Mouse (Mus musculus): Measurements from ENCODE around the gene Nsd1.

Nsd1 gene

DNA sequence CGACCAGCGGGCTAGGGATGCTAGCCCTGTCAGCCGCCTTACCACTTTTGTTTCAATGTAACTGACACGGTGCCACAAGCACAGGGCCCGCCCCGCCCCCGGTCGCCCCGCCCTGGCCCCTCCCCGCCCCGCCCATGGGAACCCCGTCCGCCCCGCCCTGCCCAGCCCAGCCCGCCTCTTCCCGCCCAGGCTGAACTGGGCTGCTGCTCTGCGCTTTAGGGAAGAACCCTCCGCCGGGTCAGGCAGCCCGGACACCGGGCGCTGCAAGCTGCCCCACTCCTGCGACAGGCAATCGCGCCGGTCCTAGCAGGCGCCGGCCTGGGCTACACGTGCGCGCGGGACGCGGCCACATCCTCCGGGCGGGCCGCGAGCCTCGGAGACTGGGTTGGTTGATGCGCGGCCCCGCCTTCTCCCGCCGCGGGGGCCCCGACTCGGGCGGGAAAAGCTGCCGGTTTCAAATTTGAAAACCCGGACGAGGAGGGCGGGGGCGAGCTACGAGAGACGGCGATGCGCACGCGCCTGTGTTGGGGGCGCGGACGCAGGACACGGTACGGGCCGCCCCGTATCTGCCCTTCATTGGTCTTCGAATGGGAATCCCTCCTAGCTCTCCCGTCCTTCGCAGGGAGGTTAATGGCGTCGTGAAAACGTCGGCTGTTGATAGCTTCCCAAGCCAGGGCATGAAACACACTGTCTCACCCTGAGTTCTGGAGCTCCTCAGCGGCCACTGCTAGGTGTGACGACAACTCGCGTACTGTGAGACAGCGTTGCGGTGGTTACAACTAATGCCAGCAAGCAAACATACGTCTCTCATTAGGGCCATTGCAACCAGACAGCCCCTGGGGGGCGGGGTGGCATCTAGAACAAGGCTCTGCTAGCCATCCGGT is 120.3 kb downstream of the Nsd1 start, which contains the start of gene Mxd3:
Mxd3 (minus strand) TSS at position 141 of the 884 bp plus-strand sequence.
- peak; percentile 85 for DNase-seq (ENCODE audit: low spot score)

DNA sequence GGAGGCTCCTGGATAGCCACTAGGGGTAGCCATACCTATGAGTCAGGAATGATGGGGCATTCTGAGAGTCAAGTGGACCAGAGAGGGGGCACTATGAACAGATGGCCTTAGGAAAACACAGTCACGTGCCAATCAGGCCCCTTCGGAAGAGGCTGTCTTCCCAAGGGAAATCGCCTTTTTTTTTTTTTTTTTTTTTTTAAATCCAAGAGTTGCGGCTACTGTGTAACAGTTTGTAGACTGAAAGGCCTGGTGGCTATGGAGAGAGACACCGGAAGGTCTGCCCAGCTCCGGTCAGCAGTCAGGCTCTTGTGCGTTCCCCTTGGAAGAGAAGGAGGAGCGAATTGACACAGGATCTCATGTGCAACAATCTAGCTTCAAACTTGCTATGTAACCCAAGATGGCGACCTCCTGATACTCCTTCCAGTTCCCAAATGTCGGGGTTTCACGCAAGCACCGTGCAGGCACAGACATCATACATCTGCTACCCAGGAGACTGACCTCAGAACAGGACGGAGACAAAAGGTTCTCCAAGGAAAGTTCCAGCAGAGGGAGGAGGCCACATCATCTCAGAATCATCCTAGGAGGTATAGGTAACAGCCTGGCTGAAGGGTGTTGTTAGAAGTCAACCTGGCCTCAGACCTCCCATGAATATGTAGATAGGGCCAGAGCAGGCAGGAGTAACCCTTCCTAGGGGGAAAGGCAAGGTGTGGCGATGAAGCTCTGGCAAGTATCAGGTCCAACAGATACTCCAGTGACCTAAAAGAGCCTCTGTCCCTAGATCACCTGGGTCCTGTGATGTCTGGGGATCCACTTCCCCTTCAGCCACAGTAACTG is 121.2 kb downstream of the Nsd1 start:
- no peak for DNase-seq (ENCODE audit: low spot score)

DNA sequence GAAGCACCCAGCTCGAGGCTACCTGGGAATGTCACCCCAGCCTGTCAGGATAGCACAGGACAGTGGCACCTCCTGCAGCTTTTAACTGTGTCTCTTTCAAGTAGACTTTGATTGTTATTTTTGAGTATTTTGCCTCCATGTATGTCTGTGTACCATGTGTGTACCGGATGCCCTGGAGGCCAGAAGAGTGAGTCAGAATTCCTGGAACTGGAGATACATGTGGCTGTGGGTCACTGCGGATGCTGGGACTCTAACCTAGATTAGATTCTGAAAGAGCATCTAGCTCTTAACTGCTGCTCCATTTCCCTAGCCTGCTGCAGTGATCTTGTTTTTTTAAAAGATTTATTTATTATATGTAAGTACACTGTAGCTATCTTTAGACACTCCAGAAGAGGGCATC is 122.7 kb downstream of the Nsd1 start:
- no peak for DNase-seq (ENCODE audit: low spot score)

DNA sequence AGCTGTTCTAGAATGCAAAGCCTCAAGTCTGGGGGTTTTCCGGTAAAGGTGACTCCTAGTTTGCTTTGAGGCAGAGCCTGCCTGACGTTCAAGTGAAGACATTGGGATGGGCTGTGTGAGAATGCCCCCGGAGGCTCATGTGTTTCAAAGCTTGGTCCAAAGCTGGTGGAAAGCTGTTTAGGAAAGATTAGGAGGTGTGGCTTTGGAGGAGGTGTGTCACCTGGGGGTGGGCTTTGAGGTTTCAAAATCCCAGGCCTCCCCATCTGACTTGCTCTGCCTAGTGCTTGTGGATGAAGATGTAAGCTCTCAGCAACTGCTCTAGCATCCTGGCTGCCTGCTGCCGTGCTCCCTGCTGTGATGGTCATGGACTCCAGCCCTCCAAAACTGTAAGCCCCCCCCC is 126.1 kb downstream of the Nsd1 start:
- DNase-seq (ENCODE audit: low spot score), result no peak

DNA sequence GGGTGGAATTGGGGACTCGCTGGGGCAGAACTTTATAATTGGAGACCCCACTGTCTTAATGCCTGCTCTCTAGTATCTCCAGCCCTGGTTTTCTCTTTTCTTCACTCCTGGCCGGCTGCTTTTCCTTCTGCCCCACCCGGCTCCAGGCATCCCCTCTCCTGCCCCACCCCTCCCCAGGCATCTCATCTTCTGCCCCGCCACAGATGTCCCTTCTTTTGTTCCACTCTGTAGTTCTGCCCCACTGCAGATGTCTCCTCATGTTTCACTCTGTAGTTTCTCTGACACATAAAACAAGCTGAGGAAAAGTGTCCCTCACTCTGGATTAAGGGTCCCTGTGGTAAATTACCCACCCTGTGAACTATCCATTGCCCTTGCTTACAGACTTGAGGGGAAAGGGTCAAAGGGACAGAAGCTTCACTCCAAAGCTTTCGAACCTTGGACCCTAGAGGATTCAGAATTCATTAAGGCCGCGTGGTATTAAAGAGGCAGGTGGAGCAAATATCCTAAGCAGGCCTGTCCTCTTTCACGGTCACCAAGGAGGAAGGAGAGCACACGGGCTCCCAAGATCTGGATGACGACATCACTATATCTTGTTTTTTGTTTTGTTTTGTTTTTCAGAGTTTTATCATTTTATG is 127.9 kb downstream of the Nsd1 start:
- DNase-seq (ENCODE audit: low spot score), result no peak

DNA sequence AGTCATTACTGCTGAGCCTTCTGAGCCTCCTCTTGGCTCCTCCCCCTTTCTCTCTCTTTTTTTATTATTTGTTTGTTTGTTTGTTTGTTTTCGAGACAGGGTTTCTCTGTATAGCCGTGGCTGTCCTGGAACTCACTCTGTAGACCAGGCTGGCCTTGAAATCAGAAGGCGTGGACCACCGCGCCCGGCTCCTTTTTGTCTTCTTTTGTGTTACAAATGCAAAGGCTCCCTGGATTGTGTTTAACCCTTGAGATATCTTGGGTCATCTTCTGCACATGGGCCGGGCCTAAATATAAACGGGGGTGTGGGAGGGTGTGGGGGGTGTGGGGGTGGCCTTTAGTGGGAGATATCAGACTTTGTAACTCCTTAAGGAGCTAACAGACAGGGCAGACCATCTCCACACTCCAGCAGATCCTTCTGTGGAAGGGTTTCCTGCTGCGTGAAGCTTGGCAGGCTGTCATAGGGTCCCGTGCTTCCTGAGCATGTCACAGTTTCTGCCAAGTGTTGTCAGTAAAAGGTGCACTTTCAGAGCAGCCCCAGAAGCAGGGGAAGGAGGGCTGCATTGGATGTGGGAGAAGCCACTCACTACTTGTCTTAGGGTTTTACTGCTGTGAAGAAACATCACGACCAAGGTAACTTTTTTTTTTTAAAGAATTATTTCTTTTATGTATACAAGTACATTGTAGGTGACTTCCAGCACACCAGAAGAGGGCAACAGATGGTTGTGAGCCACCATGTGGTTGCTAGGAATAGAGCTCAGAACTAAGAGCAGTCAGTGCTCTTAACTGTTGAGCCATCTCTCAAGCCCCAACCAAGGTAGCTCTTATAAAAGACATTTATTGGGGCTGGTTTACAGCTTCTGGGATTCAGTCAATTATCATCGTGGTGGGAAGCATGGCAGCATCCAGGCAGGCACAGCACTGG is 128.8 kb downstream of the Nsd1 start:
- no peak for DNase-seq (ENCODE audit: low spot score)

DNA sequence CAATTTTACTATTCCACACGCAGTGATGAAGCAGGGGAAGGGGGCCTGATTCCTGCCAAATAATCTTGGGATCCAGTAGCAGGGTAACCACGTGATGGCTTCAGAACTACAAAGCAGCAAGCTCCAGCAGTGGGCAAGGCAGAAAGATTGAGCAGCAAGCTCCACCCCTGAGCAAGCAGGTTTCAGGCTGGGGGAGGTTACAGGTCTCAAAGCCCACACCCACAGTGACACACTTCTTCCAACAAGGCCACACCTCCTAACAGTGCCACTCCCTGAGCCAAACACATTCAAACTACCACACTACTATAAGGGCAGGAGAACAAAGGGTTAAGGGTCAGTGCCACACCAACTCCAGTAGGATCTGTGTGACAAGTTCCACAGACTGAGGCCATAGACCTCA is 129.7 kb downstream of the Nsd1 start:
- no peak for DNase-seq (ENCODE audit: low spot score)

DNA sequence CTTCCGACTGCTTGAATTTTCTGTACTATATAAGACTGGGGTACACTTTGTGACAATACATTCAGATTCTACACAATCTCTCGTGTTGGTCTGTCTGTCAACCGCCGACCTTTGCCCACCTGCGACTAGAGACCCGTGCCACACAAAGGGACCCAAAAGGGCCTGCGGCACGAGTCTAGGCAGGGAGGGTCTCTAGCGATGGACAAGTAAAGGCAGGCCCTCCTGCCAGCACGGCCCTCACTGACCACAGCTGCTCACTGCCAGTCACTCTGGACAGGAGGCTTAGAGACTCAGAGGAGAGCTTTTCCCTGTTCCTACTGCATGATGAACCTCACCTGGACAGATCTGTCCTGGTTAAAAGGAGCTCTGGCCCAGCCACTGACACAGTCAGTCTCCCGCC is 132.9 kb downstream of the Nsd1 start:
- no peak for DNase-seq (ENCODE audit: low spot score)

DNA sequence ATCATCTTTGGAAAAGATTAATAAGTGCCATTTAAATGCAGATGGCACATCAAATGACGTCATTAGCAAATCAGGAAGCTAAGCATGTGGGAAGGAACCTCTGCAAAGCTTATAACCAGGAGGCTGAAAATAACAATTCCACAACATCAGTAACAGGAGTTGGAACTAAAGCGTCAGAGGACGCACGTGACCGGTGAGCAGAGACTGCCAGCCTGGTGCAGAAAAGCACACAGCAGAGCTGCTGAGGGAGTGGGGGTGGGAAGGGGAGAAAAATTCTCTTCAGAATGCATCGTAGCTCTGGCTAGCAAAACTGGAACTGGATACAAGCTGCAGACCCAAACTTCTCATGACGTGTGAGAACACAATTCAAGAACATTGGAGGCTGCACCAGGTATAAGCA is 134.7 kb downstream of the Nsd1 start:
- no peak for DNase-seq (ENCODE audit: low spot score)

DNA sequence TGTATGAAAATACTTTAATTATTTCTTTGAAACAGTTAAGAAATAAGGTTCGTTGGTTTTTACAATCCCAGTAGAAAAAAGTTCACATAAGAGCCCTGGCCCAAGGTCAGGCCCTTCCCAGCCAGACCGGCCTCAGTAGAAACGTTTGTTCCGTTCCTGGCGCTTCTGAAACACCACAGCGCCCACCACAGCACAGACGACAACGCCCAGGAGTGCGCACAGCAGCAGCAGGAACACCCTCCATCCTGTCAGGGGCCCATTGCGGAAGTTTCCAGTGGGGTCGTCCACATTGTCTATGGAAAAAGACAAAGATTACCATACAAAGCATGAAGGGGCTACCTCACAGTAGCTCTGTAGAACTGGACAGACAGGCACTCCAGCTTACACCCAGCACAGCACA is 137.2 kb downstream of the Nsd1 start:
- no peak for DNase-seq (ENCODE audit: low spot score)

DNA sequence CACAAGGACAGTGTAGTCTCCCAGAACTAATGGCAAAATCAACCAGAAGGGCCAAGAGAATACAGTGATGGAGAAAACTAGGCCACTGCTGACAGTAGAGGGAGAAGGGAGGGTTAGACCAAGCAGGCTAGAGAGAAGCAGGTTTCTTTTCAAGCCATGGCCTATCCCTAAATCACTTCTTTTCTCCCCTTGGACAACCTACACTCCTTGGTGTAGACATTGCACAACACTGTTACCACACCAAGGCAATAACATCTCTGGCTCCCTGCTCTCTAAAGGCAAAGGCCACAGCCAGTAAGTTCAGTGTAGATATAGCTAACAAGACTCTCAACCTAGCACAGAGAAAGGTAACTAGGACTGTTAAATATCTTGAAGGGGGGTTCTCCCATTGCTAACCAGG is 151.6 kb downstream of the Nsd1 start:
- no peak for DNase-seq (ENCODE audit: low spot score)

DNA sequence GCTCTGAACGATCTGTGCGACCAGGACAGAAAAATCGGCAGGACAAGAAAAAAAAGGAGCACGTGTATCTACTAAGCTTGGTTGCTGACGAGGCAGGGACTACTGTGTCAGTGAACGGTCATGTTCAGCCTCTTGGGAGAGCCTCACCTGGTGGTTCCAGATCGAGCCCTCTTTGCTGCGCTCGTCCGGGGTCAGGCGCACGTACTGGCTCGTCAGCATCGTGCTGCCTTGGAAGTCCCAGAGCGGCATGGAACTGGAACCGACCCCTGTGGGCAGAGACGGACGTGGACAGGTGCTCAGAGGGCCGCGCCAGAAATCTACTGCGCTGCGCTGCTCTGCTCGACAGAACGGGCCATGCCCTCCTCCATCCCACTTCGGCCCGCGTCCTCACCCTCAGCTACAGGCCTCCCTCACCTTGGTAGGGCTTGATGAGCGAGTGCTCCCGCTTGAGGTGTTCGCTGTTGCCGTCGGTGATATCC is 152.4 kb downstream of the Nsd1 start:
- no peak for DNase-seq (ENCODE audit: low spot score)

DNA sequence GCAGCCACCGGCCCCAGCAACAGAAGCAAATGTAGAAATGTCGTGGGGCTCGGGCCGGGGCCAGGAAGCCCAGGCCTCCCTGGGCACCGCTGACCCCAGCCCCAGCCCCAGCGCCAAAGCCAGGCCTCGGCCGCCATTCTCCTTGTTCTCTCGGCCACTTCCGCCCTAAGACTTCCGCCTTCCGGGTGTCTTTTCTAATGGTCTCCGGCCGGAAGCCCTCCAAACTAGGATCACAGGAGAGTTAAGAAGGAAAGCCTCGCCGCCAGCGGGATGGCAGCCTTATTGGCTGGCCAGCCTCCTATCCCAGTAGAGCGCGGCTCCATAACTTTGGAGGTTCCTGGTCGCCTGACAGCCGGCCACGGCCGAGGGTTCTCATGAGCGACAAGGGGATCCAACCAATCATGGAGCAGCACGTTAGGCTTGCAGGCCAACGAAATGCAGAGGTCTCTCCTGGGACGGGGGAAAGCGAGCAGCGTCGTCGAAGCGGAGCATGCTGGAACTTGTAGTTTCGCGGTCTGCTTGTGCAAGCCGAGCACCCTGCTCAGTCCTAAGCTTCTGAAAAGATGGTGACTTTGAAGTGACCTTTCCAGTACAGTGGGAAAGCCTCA is 153.0 kb downstream of the Nsd1 start, which contains the start of gene Lman2:
Lman2 (minus strand) TSS at position 331 of the 608 bp plus-strand sequence.
- peak; percentile 93 for DNase-seq (ENCODE audit: low spot score)
